Mouse (Mus musculus): ENCODE measurements at regions not wholly inside any gene's neighbourhood (a gene's known extent, or its start where the extent isn't known, plus 50 kb on each side); places are given as distances from the start of the nearest gene placed in this dataset.
"Not testable (repeated sequence)": the region's sequence is repeated elsewhere in the genome, so short reads cannot be mapped to it uniquely, and the experiment has no call there.

DNA sequence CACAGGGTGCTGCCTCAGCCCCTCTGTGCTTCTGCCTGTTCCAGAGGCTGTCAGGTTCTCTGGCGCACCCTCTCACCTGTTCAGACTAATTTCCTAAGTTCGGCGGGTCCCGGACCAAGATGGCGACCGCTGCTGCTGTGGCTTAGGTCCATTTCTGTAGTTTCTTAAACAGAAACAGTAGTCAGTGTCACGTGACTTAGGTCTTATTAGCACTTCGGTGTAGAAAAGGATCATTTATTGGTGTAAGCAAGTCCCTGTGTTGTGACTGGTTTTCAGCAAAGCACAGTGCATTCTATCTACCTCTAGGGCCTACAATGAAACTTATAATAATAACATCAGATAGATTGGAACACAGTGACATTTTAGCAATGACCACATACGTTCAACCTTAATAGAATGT is 53.5 kb upstream of the Dpt start:
- not testable (repeated sequence) for TF ChIP-seq POLR2A (IDR thresholded peaks at IDR 0.05; ENCODE audit: low read depth, low read length); CTCF (conservative IDR thresholded peaks at IDR 0.05; ENCODE audit: insufficient read depth, insufficient read length, low read depth, low read length)
